Mouse (Mus musculus): ENCODE results near the gene Ddhd1.

GRCm38 (mm10) chr14:45642217-45642616, 15.7 kb downstream of the Ddhd1 start:
- TF ChIP-seq CTCF (IDR thresholded peaks at IDR 0.05; ENCODE audit: extremely low read depth, insufficient read length, insufficient replicate concordance, low read depth, low read length) (no peak), POLR2A (IDR thresholded peaks at IDR 0.05; ENCODE audit: low read depth, low read length) (no peak)
